Mouse (Mus musculus) hindbrain, embryonic 15.5 days (tissue): ENCODE measurements around the gene Sdhaf3. TPM values are rescaled to one million over a fixed set of nuclear protein-coding genes. Genes with fewer than 3 reads are reported as not detected.
A peak's percentile ranks its signal among the peaks of the same experiment; 100 is the strongest.

Experiments
- ATAC-seq: fragments of 200-750 bp; cut with Nextera tagmentation; 2 replicates; pipeline ENCODE4 v1.8.0; 2017; ENCODE audit warnings: low read depth, moderate number of reproducible peaks, moderate TSS enrichment; ENCODE audit not compliant: low FRiP score
- H3K27ac ChIP-seq: fragments of 300-500 bp; sonication (generic); replicated peaks from 2 replicates; pipeline ENCODE4 v1.5.1; 2015; ENCODE audit warnings: mild to moderate bottlenecking, inconsistent platforms
- H3K27me3 ChIP-seq: fragments of 300-500 bp; sonication (generic); 2 replicates; pipeline ENCODE4 v1.6.1; 2015; ENCODE audit warnings: control low read depth, inconsistent platforms
- H3K36me3 ChIP-seq: fragments of 300-500 bp; sonication (generic); 2 replicates; pipeline ENCODE4 v1.6.1; 2015; ENCODE audit warnings: control low read depth, inconsistent platforms
- H3K4me1 ChIP-seq: fragments of 300-500 bp; sonication (generic); replicated peaks from 2 replicates; pipeline ENCODE4 v1.6.1; 2015; ENCODE audit warnings: control low read depth, inconsistent platforms
- H3K4me2 ChIP-seq: fragments of 300-500 bp; sonication (generic); 2 replicates; pipeline ENCODE4 v1.6.1; 2015; ENCODE audit warnings: moderate library complexity, mild to moderate bottlenecking, inconsistent platforms
- H3K4me3 ChIP-seq: fragments of 300-500 bp; sonication (generic); 2 replicates; pipeline ENCODE4 v1.5.1; 2015; ENCODE audit warnings: mild to moderate bottlenecking, inconsistent platforms
- H3K9ac ChIP-seq: fragments of 300-500 bp; sonication (generic); 2 replicates; pipeline ENCODE4 v1.6.1; 2015; ENCODE audit warnings: inconsistent platforms
- H3K9me3 ChIP-seq: fragments of 300-500 bp; sonication (generic); 2 replicates; pipeline ENCODE4 v1.6.1; 2016; ENCODE audit warnings: control low read depth, inconsistent platforms
- WGBS: fragments of 180-500 bp; shearing (Covaris S2); methylation state at CpG from one replicate; pipeline ENCODE4 v1.1.7; 2015; 5-methylcytosine and 5-hydroxymethylcytosine counted together
- polyA plus RNA-seq: library from polyadenylated mRNA; unstranded; fragments of >200 nt; fragmentation: Nextera tagmentation; extraction: Ambion mirVana; gene quantifications from 2 replicates; pipeline ENCODE4 v1.2.1, GENCODE M21; 2015

Gene Sdhaf3
- polyA plus RNA-seq, 1 experiment from 2014 or later: 6.7 TPM

DNA sequence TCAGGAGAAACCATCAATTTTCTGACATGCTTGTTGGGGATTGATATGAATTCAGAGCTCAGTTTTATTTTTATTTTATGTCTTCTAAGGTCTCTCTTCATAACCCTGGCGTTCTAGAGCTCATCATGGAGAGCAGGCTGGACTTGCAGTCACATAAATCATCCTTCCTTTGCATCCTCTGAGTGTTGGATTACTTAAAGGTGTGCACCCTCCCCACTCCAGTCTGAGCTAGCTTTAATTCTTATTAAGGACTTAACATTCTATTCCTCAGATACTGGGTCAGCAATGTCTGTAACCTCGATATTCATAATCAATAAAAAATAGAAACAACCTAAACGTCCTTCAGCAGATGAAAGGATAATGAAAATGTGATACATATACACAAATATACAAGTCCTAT, 126.2 kb downstream of the Sdhaf3 start:
- peak; percentile 15; the same call in 1 of the 2 replicates for ATAC-seq
- Histone ChIP-seq H3K36me3 (no peaks in the 10 kb centered on the region), H3K4me1 (no peaks in the 10 kb centered on the region), H3K4me3 (no peak overlapping the region), H3K27me3 (no peaks in the 10 kb centered on the region), H3K9me3 (no peaks in the 10 kb centered on the region), H3K9ac (no peak overlapping the region), H3K4me2 (no peak overlapping the region), H3K27ac (no peak overlapping the region)
- WGBS: 60% methylated on average over 3 of the region's 3 CpGs

DNA sequence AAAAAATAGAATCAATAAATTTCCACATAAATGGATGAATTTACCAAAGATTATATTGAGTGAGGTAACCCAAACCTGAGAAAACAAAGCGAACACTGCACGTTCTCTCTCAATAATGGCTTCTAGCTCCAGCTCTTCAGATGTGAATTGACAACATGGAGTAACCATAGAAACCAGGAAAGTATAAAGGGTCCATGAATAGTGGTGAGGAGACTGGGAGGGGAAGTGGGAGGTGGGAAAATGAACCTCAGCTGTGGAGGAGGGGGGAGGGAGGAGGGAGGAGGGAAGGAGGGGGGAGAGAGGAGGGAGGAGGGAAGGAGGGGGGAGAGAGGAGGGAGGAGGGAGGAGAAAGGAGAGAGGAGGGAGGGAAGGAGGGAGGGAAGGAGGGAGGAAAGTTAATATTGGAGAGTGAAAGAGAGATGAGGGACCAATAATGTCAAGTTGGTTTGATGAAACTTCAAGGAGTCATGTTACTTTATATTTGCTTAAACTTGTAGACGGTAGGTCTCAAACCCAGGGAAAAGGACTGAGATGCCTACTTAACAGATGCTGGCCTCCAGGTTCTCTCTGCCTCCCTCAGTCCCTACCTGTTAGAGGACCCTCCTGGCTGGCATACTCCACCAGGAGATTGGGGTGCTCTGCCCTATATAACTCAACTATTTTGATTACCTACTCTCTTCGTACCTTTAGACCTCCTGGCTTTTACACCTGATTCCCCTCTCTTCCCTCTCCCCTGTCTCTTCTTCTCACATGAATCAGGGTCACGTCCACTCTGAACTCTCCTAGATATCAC, 126.9 kb downstream of the Sdhaf3 start:
- 60% methylated on average over 5 of the region's 5 CpGs for WGBS
- Histone ChIP-seq H3K9ac (no peak overlapping the region), H3K4me3 (no peak overlapping the region), H3K4me2 (no peak overlapping the region), H3K36me3 (no peaks in the 10 kb centered on the region), H3K27me3 (no peaks in the 10 kb centered on the region), H3K9me3 (no peaks in the 10 kb centered on the region), H3K27ac (no peak overlapping the region), H3K4me1 (no peaks in the 10 kb centered on the region)
- ATAC-seq: peak; percentile 79; the same call in 1 of the 2 replicates

DNA sequence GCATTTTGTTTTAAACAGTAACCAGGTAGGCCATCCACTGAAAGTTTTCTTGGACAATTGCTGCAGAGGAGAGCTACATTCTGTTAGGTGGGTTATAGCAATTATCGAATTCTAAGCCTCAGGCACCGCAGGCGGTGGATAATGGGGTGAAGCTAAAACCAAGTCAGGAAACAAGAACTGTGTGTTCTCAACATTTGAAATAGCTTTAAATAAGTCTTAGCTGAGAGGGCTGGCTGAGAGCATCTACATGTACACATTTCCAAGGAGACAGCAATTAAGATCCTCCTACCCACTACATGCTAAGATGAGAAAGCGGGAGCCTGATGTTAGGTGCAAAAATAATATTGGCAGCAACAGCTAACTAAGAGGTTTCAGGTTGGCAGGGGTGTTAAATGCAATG, 127.9 kb downstream of the Sdhaf3 start:
- H3K4me2 ChIP-seq: no peak overlapping the region
- H3K27me3 ChIP-seq: no peaks in the 10 kb centered on the region
- no peak overlapping the region for H3K4me3 ChIP-seq
- ATAC-seq: no peak
- no peak overlapping the region for H3K9ac ChIP-seq
- H3K4me1 ChIP-seq: no peaks in the 10 kb centered on the region
- H3K36me3 ChIP-seq: no peaks in the 10 kb centered on the region
- no peaks in the 10 kb centered on the region for H3K9me3 ChIP-seq
- 93% methylated on average over 4 of the region's 4 CpGs for WGBS
- no peak overlapping the region for H3K27ac ChIP-seq

DNA sequence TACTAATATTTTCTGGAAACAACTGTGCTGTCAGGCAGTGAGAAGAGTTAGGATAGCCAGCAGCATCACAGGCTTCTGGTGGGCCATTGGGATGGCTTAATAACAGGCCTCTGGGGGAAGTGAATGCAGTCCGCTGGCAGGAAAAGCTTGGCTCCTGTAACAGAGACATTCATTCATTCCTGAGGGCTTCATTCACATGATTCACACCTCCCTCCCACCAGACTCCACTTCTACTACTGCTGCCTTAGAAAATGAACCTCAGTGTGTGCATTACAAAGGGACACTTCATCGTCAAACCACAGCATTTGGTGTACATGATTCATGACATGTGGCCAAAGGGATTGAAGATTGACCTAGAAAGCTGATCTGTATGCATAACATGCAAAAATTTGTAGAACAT, 128.6 kb downstream of the Sdhaf3 start:
- WGBS: 69% methylated on average over 2 of the region's 2 CpGs
- Histone ChIP-seq H3K4me1 (no peaks in the 10 kb centered on the region), H3K9ac (no peak overlapping the region), H3K9me3 (no peaks in the 10 kb centered on the region), H3K27me3 (no peaks in the 10 kb centered on the region), H3K27ac (no peak overlapping the region), H3K36me3 (no peaks in the 10 kb centered on the region), H3K4me2 (no peak overlapping the region), H3K4me3 (no peak overlapping the region)
- no peak for ATAC-seq

DNA sequence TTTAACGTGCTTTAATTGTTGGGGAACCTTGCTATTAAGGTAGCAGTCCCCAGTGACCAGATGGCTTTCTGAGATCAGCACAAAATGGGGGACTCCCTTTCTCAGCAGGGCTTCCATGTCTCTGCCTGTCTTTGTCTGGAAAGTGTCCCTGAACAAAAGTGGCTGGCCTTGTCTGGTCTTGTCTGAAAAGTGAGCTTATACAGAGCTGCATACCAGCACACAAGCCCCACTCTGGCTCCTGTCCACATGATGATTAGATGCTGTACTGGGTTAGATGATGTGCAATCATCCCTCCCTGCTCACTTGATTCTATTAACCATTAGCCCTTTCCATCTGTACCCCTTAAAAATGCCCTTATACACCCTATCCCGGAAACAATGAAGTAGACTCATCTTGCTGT, 129.7 kb downstream of the Sdhaf3 start:
- H3K36me3 ChIP-seq: no peaks in the 10 kb centered on the region
- 71% methylated on average over 2 of the region's 2 CpGs for WGBS
- H3K27me3 ChIP-seq: no peaks in the 10 kb centered on the region
- no peak for ATAC-seq
- H3K9ac ChIP-seq: no peak overlapping the region
- H3K9me3 ChIP-seq: no peaks in the 10 kb centered on the region
- no peaks in the 10 kb centered on the region for H3K4me1 ChIP-seq
- H3K4me2 ChIP-seq: no peak overlapping the region
- no peak overlapping the region for H3K27ac ChIP-seq
- no peak overlapping the region for H3K4me3 ChIP-seq

DNA sequence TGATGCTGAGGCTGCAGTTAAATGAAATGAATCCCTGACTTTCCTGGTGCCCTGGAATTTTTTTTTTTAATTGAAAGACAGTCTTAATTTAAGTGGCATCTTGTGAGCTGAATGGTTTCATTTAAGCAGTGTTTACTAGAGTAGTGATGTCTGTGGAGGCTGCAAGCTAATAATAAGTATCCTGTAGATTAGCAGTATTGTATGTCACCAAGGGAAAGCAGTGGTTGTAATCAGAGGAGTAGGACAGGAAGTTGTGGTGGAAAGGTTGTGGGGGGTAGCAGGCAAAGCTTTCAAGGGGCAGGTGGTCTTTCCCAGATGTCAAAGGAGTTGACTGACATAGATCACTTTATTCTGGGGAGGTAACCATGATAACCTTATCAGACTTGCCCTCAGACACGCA, 136.3 kb downstream of the Sdhaf3 start:
- no peaks in the 10 kb centered on the region for H3K4me1 ChIP-seq
- no peak overlapping the region for H3K27ac ChIP-seq
- no peaks in the 10 kb centered on the region for H3K27me3 ChIP-seq
- no peak overlapping the region for H3K9ac ChIP-seq
- H3K4me3 ChIP-seq: no peak overlapping the region
- no peaks in the 10 kb centered on the region for H3K36me3 ChIP-seq
- WGBS: 84% methylated on average over 1 of the region's 1 CpGs
- no peak for ATAC-seq
- no peaks in the 10 kb centered on the region for H3K9me3 ChIP-seq
- no peak overlapping the region for H3K4me2 ChIP-seq

Other genes with a start within 250 kb of the Sdhaf3 start
- gene Dlx6, start 92.7 kb upstream of the Sdhaf3 start, polyA plus RNA-seq: 0.64 TPM in 1 of 2 replicates, not detected in the other
- gene Dlx5, start 73.9 kb upstream of the Sdhaf3 start, polyA plus RNA-seq: 0.41 and 2.0 TPM in 2 replicates